In genomic region chr2:150766083-150766862, GRCm38 (mm10) we compare ENCODE assay signal across 9 mouse cellular contexts. TPM values are rescaled to one million over a fixed set of nuclear protein-coding genes. Genes with fewer than 3 reads are reported as not detected.
DNase-seq lines count a peak whose midpoint lies in the region; ATAC-seq lines count a peak whose summit lies in the region.
"Had no signal": no experiment of that assay in that cellular context is flagged by ENCODE, and none has a peak within 500 bp of the region (broad histone marks: within the 10 kb centered on the region; RNA-seq: fewer than 3 reads in every experiment).

No protein-coding gene starts in this region.

- no peaks in the 10 kb centered on the region for H3K9me3 ChIP-seq in heart, embryonic 13.5 days
- no peaks in the 10 kb centered on the region for H3K9me3 ChIP-seq in midbrain, embryonic 15.5 days
- H3K9me3 ChIP-seq in midbrain, embryonic 10.5 days (replicated peaks) = no peaks in the 10 kb centered on the region
- H3K9me3 ChIP-seq in neural tube, embryonic 14.5 days (ENCODE audit: control insufficient read depth, low read length) = no peaks in the 10 kb centered on the region

- peaks cover 64% of the 10 kb centered on the region for H3K4me1 ChIP-seq in heart, embryonic 13.5 days
- 0 out of 2 replicates have a peak, but pooled peaks cover 5% of the 10 kb centered on the region for H3K4me1 ChIP-seq in midbrain, embryonic 15.5 days
- no peaks in the 10 kb centered on the region for H3K4me1 ChIP-seq in midbrain, embryonic 10.5 days
- H3K4me1 ChIP-seq in neural tube, embryonic 14.5 days (ENCODE audit: control insufficient read depth, insufficient read depth, low read length) = peaks cover 10% of the 10 kb centered on the region

- no peak overlapping the region for H3K4me3 ChIP-seq in heart, embryonic 13.5 days
- H3K4me3 ChIP-seq in midbrain, embryonic 15.5 days = no peak overlapping the region
- H3K4me3 ChIP-seq in midbrain, embryonic 10.5 days = no peak overlapping the region
- H3K4me3 ChIP-seq in neural tube, embryonic 14.5 days (ENCODE audit: low read depth, low read length) = no peak overlapping the region

- peaks cover 44% of the 10 kb centered on the region for H3K36me3 ChIP-seq in heart, embryonic 13.5 days
- peaks cover 29% of the 10 kb centered on the region; the same call in 1 of the 2 replicates for H3K36me3 ChIP-seq in midbrain, embryonic 15.5 days (replicated peaks)
- peaks cover 75% of the 10 kb centered on the region for H3K36me3 ChIP-seq in midbrain, embryonic 10.5 days
- peaks cover 22% of the 10 kb centered on the region for H3K36me3 ChIP-seq in neural tube, embryonic 14.5 days (ENCODE audit: control insufficient read depth, insufficient read depth, low read length)

- H3K27ac ChIP-seq in heart, embryonic 13.5 days (replicated peaks) = peak overlapping the region; percentile 98
- H3K27ac ChIP-seq in midbrain, embryonic 15.5 days = peak overlapping the region; percentile 39; the same call in 1 of the 2 replicates
- H3K27ac ChIP-seq in midbrain, embryonic 10.5 days (replicated peaks) = no peak overlapping the region
- H3K27ac ChIP-seq in neural tube, embryonic 14.5 days (ENCODE audit: low read depth, low read length) = peak overlapping the region; percentile 29

- 68% methylated on average over 4 of the region's 4 CpGs for WGBS in heart, embryonic 13.5 days
- WGBS in midbrain, embryonic 15.5 days = 83% methylated on average over 4 of the region's 4 CpGs
- WGBS in midbrain, embryonic 10.5 days = 94% methylated on average over 4 of the region's 4 CpGs
- WGBS in neural tube, embryonic 14.5 days = 90% methylated on average over 4 of the region's 4 CpGs

- H3K9ac ChIP-seq in heart, embryonic 13.5 days = 0 out of 2 replicates have a peak overlapping the region, but pooled peaks have one; percentile 26
- no peak overlapping the region for H3K9ac ChIP-seq in midbrain, embryonic 15.5 days
- H3K9ac ChIP-seq in neural tube, embryonic 14.5 days (replicated peaks; ENCODE audit: low read depth, low read length) = no peak overlapping the region

- H3K27me3 ChIP-seq in heart, embryonic 13.5 days (replicated peaks) = no peaks in the 10 kb centered on the region
- H3K27me3 ChIP-seq in midbrain, embryonic 15.5 days (replicated peaks) = no peaks in the 10 kb centered on the region
- H3K27me3 ChIP-seq in midbrain, embryonic 10.5 days (ENCODE audit: low read depth, poor library complexity, severe bottlenecking) = no peaks in the 10 kb centered on the region
- H3K27me3 ChIP-seq in neural tube, embryonic 14.5 days (ENCODE audit: control insufficient read depth, insufficient read depth, low read length) = no peaks in the 10 kb centered on the region

- no peak for ATAC-seq in heart, embryonic 13.5 days (ENCODE audit: extremely low read depth, insufficient number of reproducible peaks, low FRiP score, low TSS enrichment)
- ATAC-seq in midbrain, embryonic 15.5 days (replicated peaks) = no peak
- no peak for ATAC-seq in neural tube, embryonic 14.5 days (ENCODE audit: low read depth)
- no peak for ATAC-seq in erythroid progenitor cell, adult 5-6 weeks (replicated peaks; ENCODE audit: low FRiP score, poor library complexity, severe bottlenecking)
- ATAC-seq in activated CD4-positive, CD25-positive, alpha-beta regulatory T cell, adult 4 months = no peak

- intact Hi-C loops in heart, postnatal 36 days (cut with DNase I) = no loop called here

- no peak for DNase-seq in heart, postnatal 36 days
- DNase-seq in midbrain, embryonic 10.5 days (ENCODE audit: low spot score) = no peak
- peak; percentile 71 for DNase-seq in kidney, postnatal 14 days
- DNase-seq: thymus, postnatal 14 days had no signal

- no peak overlapping the region for H3K4me2 ChIP-seq in heart, embryonic 13.5 days
- no peak overlapping the region for H3K4me2 ChIP-seq in midbrain, embryonic 15.5 days
- H3K4me2 ChIP-seq in neural tube, embryonic 14.5 days (ENCODE audit: low read depth, low read length) = no peak overlapping the region

RNA-seq across cellular contexts. Expression of gene Entpd6, which starts 17.4 kb away (rescaled TPM):
- polyA plus RNA-seq in heart, embryonic 13.5 days (2015; fragmentation: Nextera tagmentation; extraction: Ambion mirVana) = 22.5 and 23.1 TPM in 2 replicates
- total RNA-seq in heart, postnatal 36 days (2021) = 10 to 100 TPM; 14.3 to 16.0 TPM
- 71.5 and 71.8 TPM in 2 replicates for polyA plus RNA-seq in midbrain, embryonic 15.5 days (2015; fragmentation: Nextera tagmentation; extraction: Ambion mirVana)
- polyA plus RNA-seq in midbrain, embryonic 10.5 days (2016; fragmentation: Nextera tagmentation; extraction: Ambion mirVana) = 35.5 and 38.0 TPM in 2 replicates
- 56.8 and 64.6 TPM in 2 replicates for polyA plus RNA-seq in neural tube, embryonic 14.5 days (2014; fragmentation: Nextera tagmentation; extraction: Ambion mirVana)
- total RNA-seq in erythroid progenitor cell, adult 5-6 weeks (2015; ENCODE audit: low replicate concordance) = 1.1 and 1.7 TPM in 2 replicates
- total RNA-seq in erythroid progenitor cell, adult 5-6 weeks (2017; ENCODE audit: low replicate concordance) = 1.7 TPM in 1 of 2 replicates, not detected in the other
- 10 to 100 TPM; 26.3 to 27.8 TPM for polyA plus RNA-seq in activated CD4-positive, CD25-positive, alpha-beta regulatory T cell, adult 4 months (2017; shearing (Covaris generic))

RNA-seq across cellular contexts. Expression of gene Pygb, which starts 20.3 kb away (rescaled TPM):
- 185 and 195 TPM in 2 replicates for polyA plus RNA-seq in heart, embryonic 13.5 days (2015; fragmentation: Nextera tagmentation; extraction: Ambion mirVana)
- 100 to 1,000 TPM; 559 to 572 TPM for total RNA-seq in heart, postnatal 36 days (2021)
- polyA plus RNA-seq in midbrain, embryonic 15.5 days (2015; fragmentation: Nextera tagmentation; extraction: Ambion mirVana) = 111 and 116 TPM in 2 replicates
- polyA plus RNA-seq in midbrain, embryonic 10.5 days (2016; fragmentation: Nextera tagmentation; extraction: Ambion mirVana) = 62.7 and 67.0 TPM in 2 replicates
- polyA plus RNA-seq in neural tube, embryonic 14.5 days (2014; fragmentation: Nextera tagmentation; extraction: Ambion mirVana) = 77.7 and 113 TPM in 2 replicates
- 2.1 and 3.6 TPM in 2 replicates for total RNA-seq in erythroid progenitor cell, adult 5-6 weeks (2015; ENCODE audit: low replicate concordance)
- total RNA-seq in erythroid progenitor cell, adult 5-6 weeks (2017; ENCODE audit: low replicate concordance) = 3.6 and 7.3 TPM in 2 replicates
- 10 to 100 TPM; 33.1 to 49.4 TPM for polyA plus RNA-seq in activated CD4-positive, CD25-positive, alpha-beta regulatory T cell, adult 4 months (2017; shearing (Covaris generic))
